Mouse (Mus musculus) lung, embryonic 15.5 days (tissue): ENCODE results near the gene Xrcc3. TPM values are rescaled to one million over a fixed set of nuclear protein-coding genes. Genes with fewer than 3 reads are reported as not detected.
A peak's percentile ranks its signal among the peaks of the same experiment; 100 is the strongest.

Experiments used
- ATAC-seq: fragments of 200-750 bp; cut with Nextera tagmentation; 2 replicates; pipeline ENCODE4 v1.8.0; 2017; ENCODE audit warnings: moderate number of reproducible peaks, borderline replicate concordance; ENCODE audit not compliant: low FRiP score, low TSS enrichment; ENCODE audit errors: extremely low read depth
- H3K27ac ChIP-seq: fragments of 300-500 bp; sonication (generic); 2 replicates; pipeline ENCODE4 v1.5.1; 2015; ENCODE audit warnings: moderate library complexity, mild to moderate bottlenecking, inconsistent platforms
- H3K27me3 ChIP-seq: fragments of 300-500 bp; sonication (generic); 2 replicates; pipeline ENCODE4 v1.6.1; 2015; ENCODE audit warnings: inconsistent platforms
- H3K36me3 ChIP-seq: fragments of 300-500 bp; sonication (generic); 2 replicates; pipeline ENCODE4 v1.6.1; 2015; ENCODE audit warnings: inconsistent platforms
- H3K4me1 ChIP-seq: fragments of 300-500 bp; sonication (generic); 2 replicates; pipeline ENCODE4 v1.6.1; 2015; ENCODE audit warnings: inconsistent platforms
- H3K4me2 ChIP-seq: fragments of 300-500 bp; sonication (generic); 2 replicates; pipeline ENCODE4 v1.6.1; 2015; ENCODE audit warnings: inconsistent platforms, mild to moderate bottlenecking, moderate library complexity
- H3K4me3 ChIP-seq: fragments of 300-500 bp; sonication (generic); 2 replicates; pipeline ENCODE4 v1.5.1; 2015; ENCODE audit warnings: mild to moderate bottlenecking, inconsistent platforms
- H3K9ac ChIP-seq: fragments of 300-500 bp; sonication (generic); 2 replicates; pipeline ENCODE4 v1.6.1; 2015; ENCODE audit warnings: inconsistent platforms
- H3K9me3 ChIP-seq: fragments of 300-500 bp; sonication (generic); 2 replicates; pipeline ENCODE4 v1.6.1; 2016; ENCODE audit warnings: inconsistent platforms
- WGBS: fragments of 180-500 bp; shearing (Covaris S2); methylation state at CpG from one replicate; pipeline ENCODE4 v1.1.7; 2015; 5-methylcytosine and 5-hydroxymethylcytosine counted together
- polyA plus RNA-seq: library from polyadenylated mRNA; unstranded; fragments of >200 nt; fragmentation: Nextera tagmentation; extraction: Ambion mirVana; gene quantifications from 2 replicates; pipeline ENCODE4 v1.2.1, GENCODE M21; 2015

The Xrcc3 gene
- polyA plus RNA-seq, 1 experiment from 2014 or later = 8.7 TPM

DNA sequence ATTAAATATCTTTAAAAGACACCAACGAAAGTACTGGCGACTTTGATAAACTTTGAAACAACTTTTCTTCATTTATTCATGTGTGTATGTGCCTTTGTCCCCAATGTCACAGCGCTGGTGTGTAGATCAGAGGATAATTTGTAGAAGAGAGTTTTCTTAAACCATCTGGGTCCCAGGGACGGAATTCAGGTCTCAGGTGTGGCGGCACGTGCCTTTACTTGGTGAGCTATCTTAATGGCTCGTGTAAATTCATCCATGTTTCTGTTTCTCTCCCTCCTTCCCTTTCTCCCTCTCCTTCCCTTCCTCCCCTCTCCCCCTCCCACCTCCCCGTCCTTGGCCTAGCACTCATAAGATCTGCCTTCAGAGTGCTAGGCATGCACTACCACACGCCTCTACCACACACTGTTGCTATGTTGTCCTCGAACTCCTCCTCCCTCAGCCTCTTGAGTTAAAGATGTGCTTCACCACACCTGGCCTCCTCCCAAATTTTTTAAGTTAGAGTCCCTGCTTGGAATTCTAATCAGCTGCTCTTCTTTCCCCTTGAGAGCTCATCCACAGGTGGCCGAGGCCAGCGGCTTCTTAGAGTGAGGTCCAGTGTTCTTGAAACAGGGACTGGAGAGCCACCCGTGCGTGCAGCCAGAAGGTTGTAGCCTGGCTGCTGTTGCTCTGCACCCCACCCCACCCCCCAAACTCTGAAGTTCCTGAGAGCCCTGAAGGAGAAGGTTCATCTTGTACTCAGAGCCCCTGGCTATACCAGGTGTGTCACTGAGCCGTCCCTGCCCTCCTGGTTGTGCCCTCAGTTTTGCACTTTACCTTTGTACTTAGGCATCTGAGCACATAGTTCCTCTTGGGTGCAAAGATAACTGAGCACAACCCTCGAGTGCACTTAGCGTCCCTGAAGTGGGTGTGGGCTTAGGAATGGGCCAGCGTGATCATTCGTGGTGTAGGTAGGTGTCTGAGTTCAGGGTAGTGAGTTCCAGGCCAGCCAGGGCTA, 1.4 kb upstream of the Xrcc3 start:
- Histone ChIP-seq H3K27ac (peak overlapping the region; percentile 96), H3K9ac (peak overlapping the region; percentile 70), H3K4me2 (peak overlapping the region; percentile 83), H3K27me3 (no peaks in the 10 kb centered on the region), H3K9me3 (no peaks in the 10 kb centered on the region), H3K4me3 (peak overlapping the region; percentile 74), H3K36me3 (no peaks in the 10 kb centered on the region), H3K4me1 (peaks cover 48% of the 10 kb centered on the region)
- no peak for ATAC-seq
- 16% methylated on average over 19 of the region's 19 CpGs for WGBS

GRCm38 (mm10) chr12:111813111-111813765, 435 bp downstream of the Xrcc3 start:
- Histone ChIP-seq H3K9ac (peak overlapping the region; percentile 61), H3K9me3 (no peaks in the 10 kb centered on the region), H3K27me3 (no peaks in the 10 kb centered on the region), H3K27ac (0 out of 2 replicates have a peak overlapping the region, but pooled peaks have one; percentile 12), H3K4me1 (peaks cover 47% of the 10 kb centered on the region), H3K4me3 (peak overlapping the region; percentile 74), H3K36me3 (peaks cover 6% of the 10 kb centered on the region; the same call in 1 of the 2 replicates), H3K4me2 (peak overlapping the region; percentile 71)
- WGBS = 3% methylated on average over 27 of the region's 27 CpGs
- ATAC-seq = no peak

DNA sequence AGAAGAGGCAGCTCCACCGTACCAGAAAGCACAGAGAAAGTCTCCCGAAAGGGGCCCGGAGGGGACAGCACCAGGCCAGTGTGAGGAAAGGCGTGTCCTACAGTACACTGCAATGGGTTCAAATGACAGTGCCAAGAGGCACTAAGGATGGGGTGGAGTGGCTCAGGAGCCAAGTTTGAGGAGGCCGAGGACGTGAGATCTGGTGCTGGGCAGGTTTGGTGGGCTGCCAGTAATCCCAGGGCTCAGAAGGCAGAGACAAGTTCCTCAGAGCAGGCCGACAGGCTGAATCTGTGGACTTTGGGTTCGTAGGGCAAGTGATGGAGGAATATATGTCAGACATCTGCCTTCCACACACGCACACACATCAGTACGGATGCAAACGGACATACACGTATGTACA, 1.1 kb downstream of the Xrcc3 start:
- no peaks in the 10 kb centered on the region for H3K9me3 ChIP-seq
- H3K27me3 ChIP-seq = no peaks in the 10 kb centered on the region
- no peak overlapping the region for H3K27ac ChIP-seq
- H3K4me3 ChIP-seq = peak overlapping the region; percentile 74
- 55% methylated on average over 12 of the region's 12 CpGs for WGBS
- H3K9ac ChIP-seq = peak overlapping the region; percentile 61
- no peak for ATAC-seq
- peak overlapping the region; percentile 71 for H3K4me2 ChIP-seq
- peaks cover 11% of the 10 kb centered on the region for H3K36me3 ChIP-seq
- peaks cover 45% of the 10 kb centered on the region for H3K4me1 ChIP-seq

GRCm38 (mm10) chr12:111812075-111812474, 1.6 kb downstream of the Xrcc3 start:
- Histone ChIP-seq H3K9me3 (no peaks in the 10 kb centered on the region), H3K36me3 (peaks cover 14% of the 10 kb centered on the region), H3K4me2 (no peak overlapping the region), H3K4me3 (no peak overlapping the region), H3K9ac (no peak overlapping the region), H3K27ac (no peak overlapping the region), H3K27me3 (no peaks in the 10 kb centered on the region), H3K4me1 (peaks cover 41% of the 10 kb centered on the region)
- 82% methylated on average over 12 of the region's 13 CpGs for WGBS
- ATAC-seq = no peak

- 0 out of 2 replicates have a peak overlapping the region, but pooled peaks have one; percentile 18 for H3K9ac ChIP-seq
- peaks cover 18% of the 10 kb centered on the region for H3K4me1 ChIP-seq
- 5% methylated on average over 9 of the region's 9 CpGs for WGBS
- peaks cover 34% of the 10 kb centered on the region for H3K36me3 ChIP-seq
- no peaks in the 10 kb centered on the region for H3K9me3 ChIP-seq
- peak overlapping the region; percentile 27; the same call in 1 of the 2 replicates for H3K4me2 ChIP-seq
- ATAC-seq = peak; percentile 28
- no peak overlapping the region for H3K4me3 ChIP-seq
- H3K27me3 ChIP-seq = no peaks in the 10 kb centered on the region
- peak overlapping the region; percentile 63; the same call in 1 of the 2 replicates for H3K27ac ChIP-seq
Observed at GRCm38 (mm10) chr12:111809762-111810161, 3.9 kb downstream of the Xrcc3 start.

- no peak for ATAC-seq
- Histone ChIP-seq H3K36me3 (peaks cover 42% of the 10 kb centered on the region), H3K4me2 (no peak overlapping the region), H3K4me3 (no peak overlapping the region), H3K9ac (no peak overlapping the region), H3K9me3 (no peaks in the 10 kb centered on the region), H3K27me3 (no peaks in the 10 kb centered on the region), H3K27ac (no peak overlapping the region), H3K4me1 (peaks cover 18% of the 10 kb centered on the region)
- 85% methylated on average over 6 of the region's 6 CpGs for WGBS
Observed at GRCm38 (mm10) chr12:111808775-111809174, 4.9 kb downstream of the Xrcc3 start.

GRCm38 (mm10) chr12:111803538-111803937, 10.1 kb downstream of the Xrcc3 start:
- Histone ChIP-seq H3K9me3 (no peaks in the 10 kb centered on the region), H3K27ac (no peak overlapping the region), H3K4me1 (no peaks in the 10 kb centered on the region), H3K4me3 (no peak overlapping the region), H3K4me2 (no peak overlapping the region), H3K36me3 (peaks cover 81% of the 10 kb centered on the region), H3K9ac (no peak overlapping the region), H3K27me3 (no peaks in the 10 kb centered on the region)
- no peak for ATAC-seq
- 74% methylated on average over 5 of the region's 5 CpGs for WGBS

DNA sequence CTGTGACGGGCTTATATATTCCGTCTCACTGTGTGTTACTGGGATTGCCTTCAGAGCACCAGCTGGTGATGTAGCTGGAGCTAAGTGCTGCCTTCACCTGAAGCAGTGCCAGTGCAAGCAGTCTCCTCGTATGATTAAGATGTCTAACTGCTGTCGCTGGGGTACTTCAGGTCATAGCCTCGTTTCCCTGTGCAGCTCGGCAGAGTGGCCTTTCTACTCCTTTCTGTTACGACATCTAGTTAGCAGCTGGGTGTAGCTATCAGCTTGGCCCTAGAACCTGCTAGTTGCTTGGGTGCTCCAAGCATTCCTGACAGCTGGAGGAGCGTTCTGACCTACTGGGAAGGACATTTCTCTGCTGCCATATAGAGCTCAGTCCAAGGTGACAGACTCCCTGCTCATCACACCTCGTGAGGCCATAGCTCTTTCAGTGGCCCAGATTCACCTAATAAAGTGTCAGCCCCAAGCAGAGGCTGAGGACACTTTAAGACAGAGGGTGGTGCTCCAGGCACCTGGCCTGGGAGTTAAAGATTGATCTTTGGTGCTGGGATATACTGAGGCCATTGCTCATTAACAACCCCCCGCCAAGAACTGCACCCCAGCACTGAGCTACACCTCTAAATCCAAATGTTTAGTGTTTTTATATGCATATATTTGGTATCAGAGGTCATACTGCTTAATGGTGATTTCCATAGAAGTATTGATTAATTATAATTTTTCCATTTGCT, 13.1 kb downstream of the Xrcc3 start:
- Histone ChIP-seq H3K4me3 (no peak overlapping the region), H3K27ac (no peak overlapping the region), H3K9ac (no peak overlapping the region), H3K4me1 (no peaks in the 10 kb centered on the region), H3K36me3 (peaks cover 82% of the 10 kb centered on the region), H3K9me3 (no peaks in the 10 kb centered on the region), H3K4me2 (no peak overlapping the region), H3K27me3 (no peaks in the 10 kb centered on the region)
- no peak for ATAC-seq
- WGBS = 75% methylated on average over 10 of the region's 10 CpGs

GRCm38 (mm10) chr12:111798493-111798892, 15.2 kb downstream of the Xrcc3 start:
- no peaks in the 10 kb centered on the region for H3K9me3 ChIP-seq
- H3K4me2 ChIP-seq = no peak overlapping the region
- no peak overlapping the region for H3K9ac ChIP-seq
- no peaks in the 10 kb centered on the region for H3K4me1 ChIP-seq
- H3K36me3 ChIP-seq = peaks cover 84% of the 10 kb centered on the region
- WGBS = 89% methylated on average over 13 of the region's 13 CpGs
- no peaks in the 10 kb centered on the region for H3K27me3 ChIP-seq
- ATAC-seq = no peak
- H3K27ac ChIP-seq = no peak overlapping the region
- no peak overlapping the region for H3K4me3 ChIP-seq

GRCm38 (mm10) chr12:111797251-111797650, 16.4 kb downstream of the Xrcc3 start:
- Histone ChIP-seq H3K9me3 (no peaks in the 10 kb centered on the region), H3K9ac (no peak overlapping the region), H3K36me3 (peaks cover 84% of the 10 kb centered on the region), H3K27me3 (no peaks in the 10 kb centered on the region), H3K4me1 (no peaks in the 10 kb centered on the region), H3K4me3 (no peak overlapping the region), H3K4me2 (no peak overlapping the region), H3K27ac (no peak overlapping the region)
- 86% methylated on average over 8 of the region's 8 CpGs for WGBS
- no peak for ATAC-seq

DNA sequence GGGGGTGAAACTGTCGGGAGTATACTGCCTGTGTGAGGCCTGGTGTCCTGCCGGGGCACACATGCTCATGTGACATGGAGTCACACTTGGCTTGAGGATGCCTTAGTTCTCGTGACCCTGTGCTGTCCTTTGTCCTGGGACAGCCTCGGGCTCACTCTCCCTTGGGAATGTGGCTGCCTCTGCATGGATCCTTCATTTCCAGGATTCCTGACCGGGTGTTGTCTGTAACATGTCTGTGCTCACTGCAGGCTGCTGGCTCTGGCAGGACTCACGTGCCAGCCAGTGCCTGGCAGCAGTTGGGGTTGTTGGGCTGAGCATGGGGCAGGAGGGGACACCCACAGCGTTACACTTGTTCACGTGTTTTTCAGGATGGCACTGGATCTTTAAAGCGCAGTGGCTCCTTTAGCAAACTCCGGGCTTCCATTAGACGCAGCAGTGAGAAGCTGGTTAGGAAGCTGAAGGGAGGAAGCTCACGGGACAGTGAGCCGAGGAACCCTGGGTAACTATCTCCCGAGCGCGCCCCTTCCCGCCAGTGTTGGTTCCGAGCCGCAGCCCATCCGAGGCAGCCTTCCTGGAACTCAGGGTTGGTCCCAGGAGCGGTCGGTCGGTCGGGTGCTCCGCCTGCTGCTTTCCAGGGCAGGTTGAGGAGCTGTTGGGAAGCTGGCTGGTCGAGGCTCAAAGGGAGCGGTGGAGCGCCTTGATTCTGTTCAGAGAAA, 18.3 kb downstream of the Xrcc3 start:
- no peaks in the 10 kb centered on the region for H3K9me3 ChIP-seq
- H3K27ac ChIP-seq = no peak overlapping the region
- no peaks in the 10 kb centered on the region for H3K4me1 ChIP-seq
- peaks cover 86% of the 10 kb centered on the region for H3K36me3 ChIP-seq
- no peak overlapping the region for H3K9ac ChIP-seq
- no peak for ATAC-seq
- H3K27me3 ChIP-seq = no peaks in the 10 kb centered on the region
- no peak overlapping the region for H3K4me2 ChIP-seq
- no peak overlapping the region for H3K4me3 ChIP-seq
- 86% methylated on average over 28 of the region's 28 CpGs for whole genome bisulfite sequencing
